Mouse (Mus musculus) liver, postnatal 0 days (tissue): ENCODE results near the gene Axl.

Experiments used
- CTCF ChIP-seq: sonication (generic); IDR thresholded peaks from 2 replicates; pipeline ENCODE4 v1.5.1; 2016; ENCODE audit warnings: antibody characterized with exemption, low read depth
- EP300 ChIP-seq: IDR thresholded peaks from 2 replicates; pipeline ENCODE4 v1.6.1; 2016; ENCODE audit warnings: antibody characterized with exemption, low read depth, mild to moderate bottlenecking

- TF ChIP-seq CTCF: no peak
- TF ChIP-seq EP300: peak; percentile 36; the same call in 1 of the 2 replicates
Measured at GRCm38 (mm10) chr7:25755468-25755833, 33.1 kb downstream of the Axl start.
